Mouse (Mus musculus): ENCODE results near the gene Rhox2g.
"Not testable (repeated sequence)": the region's sequence is repeated elsewhere in the genome, so short reads cannot be mapped to it uniquely, and the experiment has no call there.

DNA sequence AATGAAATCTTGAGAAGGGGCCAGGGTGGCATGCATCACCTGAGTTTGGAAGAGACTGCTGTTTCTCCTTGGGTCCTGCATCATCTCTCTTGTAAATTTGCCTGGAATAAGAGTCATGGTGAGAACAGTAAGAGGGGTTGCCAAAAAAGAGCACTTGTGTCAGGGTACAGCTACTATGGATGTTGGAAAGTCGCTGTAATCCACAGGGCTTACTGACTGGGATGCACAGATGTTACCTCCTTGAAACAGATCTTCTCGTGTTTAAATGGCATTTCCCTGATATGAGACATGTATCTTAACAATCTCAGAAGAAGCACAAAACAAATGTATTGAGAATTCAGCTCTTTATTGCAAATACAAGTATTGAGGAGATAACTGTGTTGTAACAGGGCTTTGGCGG is 25.4 kb upstream of the Rhox2g start, which contains the start of gene Rhox3h:
- TF ChIP-seq POLR2A (IDR thresholded peaks at IDR 0.05; ENCODE audit: borderline replicate concordance, extremely low read depth, low read depth, low read length); CTCF (IDR thresholded peaks at IDR 0.05; ENCODE audit: insufficient read depth, low read length): not testable (repeated sequence)

All from lung, adult 2 months (tissue).